8 mouse cellular contexts compared by ENCODE assay signal in the genomic region with DNA sequence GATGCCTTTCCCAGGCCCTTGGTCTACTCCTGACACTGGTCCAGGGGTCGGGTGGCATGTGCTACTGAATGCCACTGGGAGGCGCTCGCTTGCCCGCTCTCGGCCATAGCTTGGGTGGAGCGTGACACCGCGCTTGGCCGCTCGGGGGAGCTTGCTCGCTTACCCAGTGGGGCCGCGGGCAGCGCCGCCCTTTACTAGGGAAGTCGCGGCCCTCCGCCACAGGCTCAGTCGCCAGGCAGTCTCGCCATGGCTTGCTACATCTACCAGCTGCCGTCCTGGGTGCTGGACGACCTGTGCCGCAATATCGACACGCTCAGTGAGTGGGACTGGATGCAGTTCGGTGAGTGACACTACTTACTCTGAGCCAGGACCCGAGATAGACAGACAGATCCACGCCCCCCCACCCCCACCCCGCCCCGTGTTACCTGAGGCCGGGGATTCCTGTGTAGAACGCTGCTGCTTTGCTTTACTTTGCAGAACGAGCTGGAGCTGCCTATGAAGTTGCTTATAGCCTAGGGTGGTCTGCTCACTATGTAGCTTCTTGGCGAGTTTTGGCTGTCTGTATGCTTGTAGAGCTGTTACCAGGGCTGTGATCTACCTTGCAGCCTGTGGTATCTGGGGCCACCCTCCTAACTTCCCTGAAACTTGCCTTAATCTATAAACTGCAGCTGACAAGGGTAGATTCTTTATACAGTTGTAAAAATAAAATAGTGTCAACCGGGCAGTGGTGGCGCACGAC. TPM values are rescaled to one million over a fixed set of nuclear protein-coding genes. Genes with fewer than 3 reads are reported as not detected.
DNase-seq lines count a peak whose midpoint lies in the region; ATAC-seq and TF ChIP-seq lines count a peak whose summit lies in the region.

A gene (plus strand): TSS at position 166 of the 739 bp plus-strand sequence.

- no peaks in the 10 kb centered on the region for H3K9me3 ChIP-seq in MEL (replicated peaks; ENCODE audit: insufficient read depth, low read length)
- H3K9me3 ChIP-seq in hindbrain, embryonic 10.5 days, result no peaks in the 10 kb centered on the region
- H3K9me3 ChIP-seq in lung, postnatal 0 days (ENCODE audit: low read length), result no peaks in the 10 kb centered on the region

- TF ChIP-seq POLR2A in MEL (IDR thresholded peaks at IDR 0.05; ENCODE audit: control insufficient read depth in 1 of 2, insufficient read depth in 1 of 2, low read depth in 1 of 2, low read length in 2 of 2, poor library complexity in 1 of 2), result peak; percentile 47; a peak in 1 of 4 replicates

- H3K36me3 ChIP-seq in MEL (ENCODE audit: control insufficient read depth in 1 of 2, insufficient read depth in 2 of 2, low read length in 2 of 2), result no peaks in the 10 kb centered on the region; a peak in 1 of 4 replicates
- H3K36me3 ChIP-seq in hindbrain, embryonic 10.5 days, result peaks cover 6% of the 10 kb centered on the region
- no peaks in the 10 kb centered on the region for H3K36me3 ChIP-seq in lung, postnatal 0 days (ENCODE audit: insufficient read depth, low read length)

- peak; percentile 77 for TF ChIP-seq RAD21 in MEL (IDR thresholded peaks at IDR 0.05; ENCODE audit: low read depth, low read length)

- peak within 1 kb of the TSS; percentile 67 for H3K9ac ChIP-seq in MEL (ENCODE audit: control insufficient read depth, low read depth, low read length, poor library complexity, severe bottlenecking)
- H3K9ac ChIP-seq in lung, postnatal 0 days (replicated peaks; ENCODE audit: low read depth), result peak within 1 kb of the TSS; percentile 54

- peak within 1 kb of the TSS; percentile 74 for H3K4me2 ChIP-seq in lung, postnatal 0 days (replicated peaks; ENCODE audit: low read depth, low read length)

- no peaks in the 10 kb centered on the region for H3K27me3 ChIP-seq in MEL (ENCODE audit: control insufficient read depth in 1 of 2, insufficient read depth in 2 of 2, low read length in 2 of 2)
- no peaks in the 10 kb centered on the region for H3K27me3 ChIP-seq in hindbrain, embryonic 10.5 days (ENCODE audit: insufficient read depth, poor library complexity, severe bottlenecking)
- H3K27me3 ChIP-seq in lung, postnatal 0 days (replicated peaks; ENCODE audit: insufficient read depth, low read length), result no peaks in the 10 kb centered on the region

- H3K4me3 ChIP-seq in MEL (ENCODE audit: control insufficient read depth in 1 of 2, insufficient read depth in 1 of 2, low read depth in 2 of 2, low read length in 2 of 2), result peak within 1 kb of the TSS; percentile 74 to 80
- peak within 1 kb of the TSS; percentile 57 for H3K4me3 ChIP-seq in hindbrain, embryonic 10.5 days
- peak within 1 kb of the TSS; percentile 57 for H3K4me3 ChIP-seq in lung, postnatal 0 days (ENCODE audit: low read depth, low read length)

- ATAC-seq in frontal cortex, adult (ENCODE audit: low TSS enrichment), result peak; percentile 96
- peak; percentile 98 for ATAC-seq in lung, postnatal 0 days

- H3K4me1 ChIP-seq in MEL (ENCODE audit: control insufficient read depth in 1 of 2, insufficient read depth in 2 of 2, low read length in 2 of 2), result peaks cover 0 to 5% of the 10 kb centered on the region in 2 experiments; a peak in 1 of 4 replicates
- peaks cover 14% of the 10 kb centered on the region for H3K4me1 ChIP-seq in hindbrain, embryonic 10.5 days (replicated peaks)
- no peaks in the 10 kb centered on the region for H3K4me1 ChIP-seq in lung, postnatal 0 days (ENCODE audit: insufficient read depth, low read depth, low read length)

- H3K27ac ChIP-seq in MEL (ENCODE audit: control insufficient read depth, low read depth, low read length), result peak within 1 kb of the TSS; percentile 57
- H3K27ac ChIP-seq in hindbrain, embryonic 10.5 days, result peak within 1 kb of the TSS; percentile 78
- H3K27ac ChIP-seq in lung, postnatal 0 days (ENCODE audit: low read length), result peak within 1 kb of the TSS; percentile 38; the same call in 1 of the 2 replicates

- no peaks in the 10 kb centered on the region for H3K79me2 ChIP-seq in MEL (ENCODE audit: control insufficient read depth, insufficient read depth, low read length, poor library complexity)

- peak; percentile 84 to 100 (median 99) for TF ChIP-seq CTCF in MEL (IDR thresholded peaks at IDR 0.05 in 2 of 3, conservative IDR thresholded peaks at IDR 0.05 in 1 of 3; ENCODE audit: control insufficient read depth in 1 of 3, insufficient read depth in 1 of 3, low read depth in 2 of 3, low read length in 3 of 3, poor library complexity in 1 of 3, severe bottlenecking in 1 of 3)
- peak; percentile 100 for TF ChIP-seq CTCF in lung, postnatal 0 days (IDR thresholded peaks at IDR 0.05)

- peak; percentile 95 for DNase-seq in MEL (ENCODE audit: low read depth, low spot score)
- peak; percentile 94 for DNase-seq in cerebellum, adult 8-10 months
- peak; percentile 93 for DNase-seq in hindbrain, embryonic 10.5 days (ENCODE audit: low spot score)
- DNase-seq in layer of hippocampus, adult 9-11 months, result peak; percentile 94
- peak; percentile 97 for DNase-seq in lung, postnatal 0 days (ENCODE audit: low spot score)
- peak; percentile 94 for DNase-seq in ovary, postnatal 14 days (ENCODE audit: low spot score)
- DNase-seq in thymus, postnatal 14 days, result peak; percentile 96

- WGBS in hindbrain, embryonic 10.5 days, result 9% methylated on average over 37 of the region's 37 CpGs
- 7% methylated on average over 37 of the region's 37 CpGs for WGBS in lung, postnatal 0 days

- TF ChIP-seq EP300 in MEL (IDR thresholded peaks at IDR 0.05; ENCODE audit: low read depth in 1 of 2, low read length in 2 of 2), result peak; percentile 55 to 76
- TF ChIP-seq EP300 in lung, postnatal 0 days (IDR thresholded peaks at IDR 0.05), result no peak

TF ChIP-seq in MEL, 35 proteins besides CTCF, POLR2A, EP300 and RAD21 (continues in another document):
- TF ChIP-seq KAT2A (conservative IDR thresholded peaks at IDR 0.05; ENCODE audit: low read depth, low read length) (no peak), SMC3 (IDR thresholded peaks at IDR 0.05; ENCODE audit: low read depth, low read length) (peak; percentile 86), TCF12 (IDR thresholded peaks at IDR 0.05; ENCODE audit: low read depth, low read length) (peak; percentile 82), NELFE (IDR thresholded peaks at IDR 0.05; ENCODE audit: low read depth, low read length) (peak; percentile 46), JUND (IDR thresholded peaks at IDR 0.05; ENCODE audit: low read depth, low read length) (no peak), BHLHE40 (IDR thresholded peaks at IDR 0.05; ENCODE audit: borderline replicate concordance, low read depth, low read length) (no peak), USF1 (IDR thresholded peaks at IDR 0.05; ENCODE audit: low read depth, low read length) (peak; percentile 50; the same call in 1 of the 2 replicates), MYC (IDR thresholded peaks at IDR 0.05; ENCODE audit: low read depth, low read length) (no peak), HCFC1 (IDR thresholded peaks at IDR 0.05; ENCODE audit: low read depth, low read length) (peak; percentile 28; the same call in 1 of the 2 replicates), GABPA (IDR thresholded peaks at IDR 0.05; ENCODE audit: low read depth, low read length) (no peak), MXI1 (IDR thresholded peaks at IDR 0.05; ENCODE audit: low read depth, low read length) (peak; percentile 39), POLR2AphosphoS2 (IDR thresholded peaks at IDR 0.05; ENCODE audit: low read length) (no peak), ZMIZ1 (IDR thresholded peaks at IDR 0.05; ENCODE audit: low read depth, low read length) (no peak), ZC3H11A (IDR thresholded peaks at IDR 0.05; ENCODE audit: low read depth, low read length) (peak; percentile 83), ZKSCAN1 (IDR thresholded peaks at IDR 0.05; ENCODE audit: low read depth, low read length) (no peak), ZNF384 (IDR thresholded peaks at IDR 0.05; ENCODE audit: low read depth, low read length) (no peak), NRF1 (IDR thresholded peaks at IDR 0.05; ENCODE audit: insufficient read depth, low read depth, low read length, poor library complexity, severe bottlenecking) (no peak), MAX (IDR thresholded peaks at IDR 0.05; ENCODE audit: low read length) (peak; percentile 57; the same call in 1 of the 2 replicates), SIN3A (IDR thresholded peaks at IDR 0.05; ENCODE audit: low read length) (peak; percentile 46), ETS1 (IDR thresholded peaks at IDR 0.05; ENCODE audit: low read depth, low read length) (peak; percentile 30; the same call in 1 of the 2 replicates), ELF1 (IDR thresholded peaks at IDR 0.05; ENCODE audit: low read depth, low read length) (0 out of 2 replicates have a peak, but pooled peaks have one; percentile 35), UBTF (IDR thresholded peaks at IDR 0.05; ENCODE audit: borderline replicate concordance, insufficient read depth, low read depth, low read length) (peak; percentile 82; the same call in 1 of the 2 replicates), MEF2A (IDR thresholded peaks at IDR 0.05; ENCODE audit: extremely low read depth, insufficient replicate concordance, low read depth, low read length, poor library complexity, severe bottlenecking) (no peak), CHD2 (IDR thresholded peaks at IDR 0.05; ENCODE audit: low read length) (no peak), POLR2AphosphoS5 (IDR thresholded peaks at IDR 0.05; ENCODE audit: borderline replicate concordance, low read depth, low read length) (no peak), TBP (IDR thresholded peaks at IDR 0.05; ENCODE audit: low read depth, low read length) (peak; percentile 98), USF2 (IDR thresholded peaks at IDR 0.05; ENCODE audit: borderline replicate concordance in 1 of 2, insufficient read depth in 1 of 2, low read depth in 1 of 2, low read length in 2 of 2) (no peak), MAFK (IDR thresholded peaks at IDR 0.05; ENCODE audit: borderline replicate concordance, low read depth, low read length) (no peak; the same call in 1 of the 2 replicates), E2F4 (IDR thresholded peaks at IDR 0.05; ENCODE audit: borderline replicate concordance, low read depth, low read length) (no peak), MYB (IDR thresholded peaks at IDR 0.05; ENCODE audit: low read depth, low read length) (no peak), TAL1 (IDR thresholded peaks at IDR 0.05; ENCODE audit: low read length) (peak; percentile 81), MAZ (IDR thresholded peaks at IDR 0.05; ENCODE audit: low read depth, low read length) (peak; percentile 67; the same call in 1 of the 2 replicates), RCOR1 (IDR thresholded peaks at IDR 0.05; ENCODE audit: low read depth, low read length) (0 out of 2 replicates have a peak, but pooled peaks have one; percentile 12)

RNA-seq across cellular contexts. Expression of the gene that starts here (rescaled TPM):
- total RNA-seq in MEL (2012; rRNA removed), result 5.2 TPM in 2 replicates
- polyA plus RNA-seq in MEL (2012; ENCODE audit: insufficient read depth in 1 of 2, insufficient read length in 2 of 2, low read depth in 1 of 2, low replicate concordance in 2 of 2, missing spikeins in 1 of 2), result 1 to 10 TPM in 1 of 2 experiments, not detected in 1; 6.8 TPM
- polyA plus RNA-seq in hindbrain, embryonic 10.5 days (2016; fragmentation: Nextera tagmentation; extraction: Ambion mirVana), result 5.1 and 6.8 TPM in 2 replicates
- polyA plus RNA-seq in lung, postnatal 0 days (2015; fragmentation: Nextera tagmentation; extraction: Ambion mirVana), result 15.6 and 16.1 TPM in 2 replicates

Comparison
In these comparisons a context has a peak if more than half of its experiments do, and no peak if none do; other contexts are left out.
1. Peak in every context shown above with its lines: DNase-seq, ATAC-seq, H3K4me3 ChIP-seq and H3K27ac ChIP-seq.